Mouse (Mus musculus) ovary, postnatal 14 days (tissue): ENCODE measurements around the gene Arap1.

Source experiments
- DNase-seq: peaks from one replicate; pipeline ENCODE4 v3.0.0; 2022; ENCODE audit warnings: low spot score

The Arap1 gene

DNA sequence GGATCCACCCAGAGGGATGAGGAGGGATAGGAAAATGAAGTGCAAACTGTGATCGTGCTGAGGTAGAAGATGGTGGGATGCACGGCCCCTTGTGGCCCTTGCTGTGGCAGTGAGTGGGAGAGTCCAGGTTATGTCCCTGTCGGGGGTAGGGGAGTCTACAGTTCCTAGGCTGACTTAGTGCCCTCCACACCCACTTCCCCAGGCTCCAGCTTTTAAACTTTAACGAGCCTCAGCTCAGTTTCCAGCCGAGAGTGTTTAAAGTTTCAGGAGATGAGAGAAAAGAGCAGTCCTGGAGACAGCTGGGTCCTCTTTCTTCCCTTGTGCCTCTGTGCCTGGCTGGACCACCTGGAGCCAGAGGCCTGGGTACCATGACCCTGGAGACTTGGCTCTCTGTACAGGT lies 20.6 kb upstream of the Arap1 start:
- no peak for DNase-seq

DNA sequence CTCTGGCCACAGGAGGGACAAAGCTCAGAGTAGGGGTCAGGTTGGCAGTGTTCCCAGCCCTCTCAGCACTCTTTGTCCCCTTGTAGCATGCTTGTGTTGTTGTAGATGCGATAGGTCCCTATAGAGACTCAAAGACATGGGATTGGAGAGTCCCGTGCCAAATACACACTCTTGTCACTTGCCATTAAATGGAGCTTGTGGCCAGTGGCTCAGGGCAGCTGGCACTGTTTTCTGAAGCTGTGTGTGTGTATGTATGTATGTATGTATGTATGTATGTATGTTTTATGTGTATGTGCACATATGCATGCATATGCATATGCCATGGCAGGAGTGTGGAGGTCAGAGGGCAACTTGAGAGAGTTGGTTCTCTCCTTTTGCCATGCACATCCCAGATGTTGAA lies 20.1 kb upstream of the Arap1 start:
- DNase-seq, result no peak

DNA sequence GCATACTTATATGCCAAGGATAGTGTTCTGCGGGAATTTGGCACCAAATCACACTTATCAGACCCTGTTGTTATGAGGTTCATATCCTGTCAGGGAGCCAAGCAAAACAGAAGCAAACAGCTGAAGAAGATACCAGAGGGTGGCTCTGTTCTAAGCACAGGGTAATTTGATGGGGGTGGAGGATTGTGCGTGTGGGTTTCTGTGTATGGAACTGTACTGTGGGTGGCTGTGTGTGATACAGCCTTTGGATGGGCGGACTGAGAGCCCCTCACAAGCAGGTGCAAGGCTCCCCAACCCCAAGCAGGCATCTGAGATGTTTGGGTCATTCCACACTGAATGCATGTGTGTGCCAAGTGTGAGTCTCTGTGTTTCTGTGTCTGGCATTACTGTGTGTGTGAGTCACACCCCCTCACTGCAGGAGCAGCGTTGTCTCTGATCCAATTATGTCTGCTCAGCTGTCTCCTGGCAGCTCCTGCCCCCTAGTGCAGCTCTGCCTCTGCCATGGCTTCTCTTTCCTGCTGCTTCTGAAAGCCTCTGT lies 19.2 kb upstream of the Arap1 start:
- no peak for DNase-seq

DNA sequence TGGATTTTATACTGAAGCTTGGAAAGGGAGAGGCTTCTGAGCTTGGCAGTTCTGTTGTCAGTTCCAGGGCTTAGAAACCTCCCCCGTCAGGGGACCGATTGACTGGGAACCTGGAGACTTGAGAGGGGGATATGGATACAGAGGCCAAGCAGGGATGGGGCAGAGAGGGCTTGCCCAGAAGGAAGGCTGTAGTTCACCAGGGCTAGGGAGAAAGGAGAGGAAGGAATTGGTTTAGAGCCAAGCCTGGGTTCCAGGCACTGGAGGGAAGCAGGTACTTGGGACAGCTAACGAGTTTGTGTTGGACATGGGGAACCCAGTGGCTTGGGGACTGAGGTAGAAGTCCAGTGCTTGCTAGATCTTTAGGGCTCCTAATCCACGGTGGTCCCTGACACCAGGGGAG lies 18.3 kb upstream of the Arap1 start:
- no peak for DNase-seq

DNA sequence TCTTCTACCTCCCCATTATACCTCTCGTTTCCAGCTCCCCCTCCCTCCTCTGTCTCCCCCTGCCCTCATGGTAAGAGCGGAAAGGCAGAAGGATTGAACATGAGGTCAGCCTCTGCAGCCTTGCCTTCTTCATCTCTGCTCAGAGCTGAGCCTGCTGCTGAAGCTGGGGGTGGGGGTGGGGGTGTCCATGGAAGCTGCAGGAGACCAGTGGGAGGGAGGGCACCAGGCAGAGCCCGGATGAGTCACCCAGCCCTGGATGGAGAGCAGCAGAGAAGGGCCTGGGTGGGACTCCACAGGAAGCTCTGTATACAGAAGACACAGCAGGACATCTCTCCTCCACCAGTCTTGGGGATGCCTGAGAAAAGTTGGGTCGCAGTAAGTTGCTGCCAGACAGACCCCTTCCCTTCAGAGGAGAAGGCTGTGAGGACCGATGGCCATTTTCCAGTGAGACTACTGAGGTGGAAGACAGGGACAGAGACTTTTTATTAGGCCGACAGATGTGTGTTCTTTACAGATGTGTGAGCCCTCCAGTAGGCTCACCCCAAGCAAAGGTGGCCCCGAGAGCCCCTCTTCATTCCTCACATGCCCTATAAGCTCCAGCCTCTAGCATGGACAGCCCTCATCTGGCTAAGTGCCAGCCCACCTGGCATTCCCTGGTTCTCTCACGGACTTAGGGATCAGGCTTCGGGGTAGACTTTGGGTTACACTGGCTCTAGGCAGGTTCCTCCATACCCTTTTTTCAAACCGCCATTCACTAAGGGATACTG lies 17.6 kb upstream of the Arap1 start:
- DNase-seq, result no peak

DNA sequence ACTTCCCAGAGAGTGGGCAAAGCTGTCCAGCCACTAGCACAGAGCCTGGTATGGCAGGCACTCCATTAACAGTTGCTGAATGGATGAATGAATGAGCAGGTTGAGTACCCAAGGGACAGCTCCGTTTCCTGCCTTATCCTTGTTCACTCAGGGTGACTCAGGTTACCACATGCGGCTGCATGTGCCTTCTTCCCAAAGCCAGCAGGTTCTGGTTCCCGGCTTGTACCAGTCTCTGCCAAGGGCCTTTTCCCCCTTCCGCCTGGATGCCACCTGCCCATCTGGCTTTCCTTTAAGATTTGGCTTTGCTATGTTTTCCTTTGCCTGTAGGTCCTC lies 17.1 kb upstream of the Arap1 start:
- DNase-seq, result no peak

DNA sequence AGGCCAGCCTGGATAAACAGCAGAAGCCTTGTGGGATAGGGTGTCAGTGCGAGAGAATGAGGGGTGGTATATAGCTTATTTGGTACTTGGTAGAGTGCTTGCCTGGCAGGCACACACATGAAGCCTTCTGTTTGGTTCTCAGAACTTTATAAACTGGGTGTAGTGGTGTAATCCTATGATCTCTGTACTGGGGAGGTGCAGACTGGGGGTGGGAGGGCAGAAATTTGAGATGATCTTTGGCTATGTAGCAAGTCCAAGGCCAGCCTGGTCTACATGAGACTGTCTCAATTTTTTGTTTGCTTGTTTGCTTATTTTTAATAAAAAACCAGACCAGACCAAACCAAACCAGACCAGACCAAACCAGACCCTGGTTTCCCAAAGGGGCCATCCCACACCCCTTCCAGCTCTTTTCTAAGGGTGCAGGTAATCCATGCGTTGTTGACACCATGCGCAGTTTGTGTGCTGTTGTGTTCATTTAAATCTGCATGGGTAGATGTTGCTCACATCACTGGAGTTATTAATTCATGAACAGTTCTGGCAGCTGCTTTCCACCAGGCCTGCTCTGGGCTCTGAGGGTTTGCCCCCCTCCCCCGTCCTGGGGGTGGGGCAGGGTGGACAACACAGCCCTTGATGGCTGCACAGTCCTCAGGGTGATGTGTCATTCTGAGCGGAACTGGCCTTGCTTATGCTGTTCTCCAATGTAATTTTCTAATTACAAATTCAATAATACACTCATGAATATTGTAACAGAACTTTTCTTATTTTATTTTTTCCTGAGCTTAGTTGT lies 15.6 kb upstream of the Arap1 start:
- no peak for DNase-seq

DNA sequence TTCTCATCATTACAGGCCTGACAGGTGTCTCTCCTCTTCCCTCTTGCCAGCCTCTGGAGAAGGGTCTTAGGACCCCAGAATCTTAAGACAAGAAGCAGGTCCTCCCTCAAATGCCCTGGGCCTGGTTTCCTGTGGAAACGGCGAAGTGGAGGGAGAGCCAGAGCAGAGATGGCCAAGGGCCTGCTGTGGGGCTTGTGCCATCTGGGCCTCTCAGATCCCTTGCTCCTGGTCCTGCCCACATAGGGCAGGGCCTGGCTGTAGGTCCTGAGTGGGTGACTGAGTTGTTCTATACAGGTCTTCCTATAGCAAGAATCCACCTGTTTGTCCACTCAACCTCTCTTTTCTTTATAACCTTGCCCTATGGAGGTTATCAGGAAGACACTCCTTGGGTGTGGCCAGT lies 12.6 kb upstream of the Arap1 start:
- DNase-seq, result no peak

DNA sequence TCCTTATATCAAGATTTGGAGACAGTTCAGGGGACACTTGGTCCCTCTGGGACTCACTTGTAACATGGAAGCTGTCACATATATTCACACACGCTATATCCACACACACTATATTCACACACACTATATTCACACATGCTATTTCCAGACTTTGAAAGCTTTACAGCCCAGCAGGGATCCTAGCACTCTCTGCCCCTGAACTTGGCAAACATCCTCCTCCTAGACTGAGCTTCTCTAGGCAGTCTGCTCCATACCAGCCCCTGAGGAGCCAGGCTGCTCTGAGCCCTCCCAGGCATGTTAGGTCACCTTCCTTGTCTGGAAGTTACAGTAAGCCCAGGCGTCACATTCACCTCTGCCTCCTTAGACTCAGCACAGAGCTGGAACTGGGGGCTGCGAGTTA lies 11.2 kb upstream of the Arap1 start:
- DNase-seq, result no peak

DNA sequence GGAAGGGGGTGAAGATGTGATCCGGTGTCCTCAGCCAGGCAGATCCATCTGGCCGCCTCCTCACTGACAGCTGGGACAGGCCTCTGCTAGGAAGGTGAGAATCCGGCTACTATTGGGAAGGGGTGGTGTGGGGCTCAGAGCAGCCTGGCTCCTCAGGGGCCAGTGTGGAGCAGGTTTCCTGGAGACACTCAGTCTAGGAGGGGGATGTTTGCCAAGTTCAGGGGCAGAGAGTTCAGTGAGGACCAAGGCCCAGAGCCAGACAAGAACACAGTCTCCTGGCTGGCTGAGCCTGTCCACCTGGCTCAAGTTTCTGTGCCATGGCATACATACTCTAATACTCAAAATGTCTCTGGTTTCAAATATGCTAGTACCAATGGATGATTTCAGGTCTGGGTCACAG lies 10.5 kb upstream of the Arap1 start:
- no peak for DNase-seq

DNA sequence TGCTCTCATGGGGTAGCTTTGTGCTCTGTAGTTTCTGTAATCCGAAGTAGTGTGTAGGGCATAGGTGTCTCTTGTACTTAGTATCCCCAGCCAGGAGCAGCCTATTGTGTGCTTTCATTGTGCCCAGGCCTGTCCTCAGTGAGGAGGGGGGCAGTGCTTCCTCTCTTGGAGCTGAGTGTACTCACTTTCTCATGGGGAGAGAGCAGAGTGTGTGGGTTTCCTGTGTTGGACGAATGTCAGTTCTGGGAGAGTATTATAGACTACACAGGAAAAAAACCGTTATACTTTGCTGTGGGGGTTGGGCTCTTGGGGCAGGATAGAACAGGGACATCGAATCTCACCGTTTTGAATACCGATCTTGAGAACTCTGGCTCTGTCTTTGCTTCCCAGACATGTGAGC lies 6.5 kb upstream of the Arap1 start:
- no peak for DNase-seq

DNA sequence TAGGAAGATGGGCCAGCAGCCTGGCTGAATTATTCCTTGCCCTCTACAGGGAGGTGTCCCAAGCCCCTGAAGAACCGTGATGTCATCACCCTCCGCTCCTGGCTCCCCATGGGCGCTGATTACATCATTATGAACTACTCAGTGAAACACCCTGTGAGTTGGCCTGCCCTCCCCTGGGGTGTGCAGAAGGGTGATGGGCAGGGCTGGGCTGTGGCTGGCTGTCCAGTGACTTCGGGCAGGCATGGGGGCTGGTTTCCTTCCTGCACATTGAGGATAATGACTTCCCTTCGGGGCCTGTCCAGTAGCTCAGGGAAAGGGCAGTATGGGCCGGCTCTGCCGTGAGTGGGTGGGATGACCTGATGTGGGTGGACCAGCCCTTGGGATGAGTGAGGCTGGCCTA lies 4.7 kb upstream of the Arap1 start:
- DNase-seq, result no peak

DNA sequence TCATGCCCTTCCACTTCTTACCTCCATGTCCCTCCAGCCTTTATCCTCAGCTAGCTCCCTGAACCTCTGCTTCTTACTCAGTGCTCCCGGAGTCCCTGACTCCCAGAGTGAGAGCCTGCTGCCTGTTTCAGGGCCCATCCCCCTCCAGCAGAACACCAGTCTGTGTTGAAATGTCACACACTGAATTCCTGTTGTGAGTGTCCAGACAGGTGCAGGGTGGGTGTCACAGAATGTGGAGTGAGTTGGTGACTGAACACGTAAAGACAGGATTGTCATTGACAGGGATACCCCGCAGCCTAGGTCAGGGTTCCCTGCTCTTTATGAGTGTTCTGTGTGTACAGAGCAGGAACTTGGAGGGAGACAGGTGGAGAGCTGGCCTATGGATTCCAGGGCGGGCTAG lies 3.0 kb upstream of the Arap1 start:
- DNase-seq, result no peak

DNA sequence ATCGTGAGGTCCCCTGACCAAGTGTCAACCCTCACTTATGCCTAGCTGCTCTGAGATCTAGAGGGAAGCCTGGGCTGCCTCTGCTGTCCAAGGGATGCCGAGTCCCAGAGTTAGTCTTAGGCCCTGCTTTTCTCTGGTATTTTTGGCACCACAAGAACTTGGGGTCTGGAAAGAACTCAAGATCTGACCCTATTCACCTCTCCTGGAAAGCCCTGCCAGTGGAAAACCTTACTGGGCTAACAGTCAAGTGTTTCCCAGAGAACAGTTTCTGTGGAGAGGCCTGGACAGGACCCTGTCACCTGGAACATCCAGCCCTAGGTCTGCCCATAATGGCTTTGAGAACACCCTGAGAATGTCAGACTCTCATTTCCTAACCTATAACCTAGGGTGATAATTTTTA lies 876 bp upstream of the Arap1 start:
- no peak for DNase-seq

DNA sequence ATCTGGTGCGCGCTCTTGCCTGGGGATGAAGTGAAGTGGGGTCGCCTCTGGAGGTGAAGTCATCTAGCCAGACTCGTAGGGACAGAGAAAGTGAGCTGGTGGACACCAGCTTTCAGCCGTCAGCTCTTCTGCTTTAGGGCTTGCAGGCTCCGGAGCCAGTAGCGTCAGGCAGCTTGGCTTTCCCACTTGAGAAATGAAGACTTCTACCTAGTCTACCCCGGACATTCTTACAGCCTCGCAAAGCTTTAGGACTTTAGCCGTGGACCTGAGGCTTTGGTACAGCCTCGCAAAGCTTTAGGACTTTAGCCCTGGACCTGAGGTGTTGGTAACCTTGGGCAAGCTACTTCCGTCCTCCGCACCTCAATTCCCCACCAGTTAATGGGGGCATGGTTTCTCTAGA lies 445 bp downstream of the Arap1 start:
- no peak for DNase-seq

DNA sequence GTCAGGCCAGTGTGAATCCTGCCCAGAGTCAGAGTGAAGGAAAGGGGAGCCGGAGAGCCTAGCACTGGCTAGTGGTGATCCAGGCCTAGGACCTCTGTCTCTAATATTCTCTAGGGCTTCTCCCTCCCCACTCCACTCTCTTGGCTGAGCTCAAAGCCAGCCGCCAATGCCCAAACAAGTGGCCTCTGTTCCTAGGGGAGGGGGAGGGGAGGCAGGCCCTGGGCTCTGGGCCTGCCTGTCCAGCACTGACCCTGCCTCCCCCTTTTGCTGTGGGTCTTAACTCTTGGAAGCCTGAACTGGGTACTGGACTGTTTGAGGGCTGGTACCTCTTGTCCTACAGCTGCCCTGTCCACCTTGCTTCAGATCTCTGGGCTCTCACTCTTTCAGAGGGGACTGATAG lies 2.0 kb downstream of the Arap1 start:
- no peak for DNase-seq

DNA sequence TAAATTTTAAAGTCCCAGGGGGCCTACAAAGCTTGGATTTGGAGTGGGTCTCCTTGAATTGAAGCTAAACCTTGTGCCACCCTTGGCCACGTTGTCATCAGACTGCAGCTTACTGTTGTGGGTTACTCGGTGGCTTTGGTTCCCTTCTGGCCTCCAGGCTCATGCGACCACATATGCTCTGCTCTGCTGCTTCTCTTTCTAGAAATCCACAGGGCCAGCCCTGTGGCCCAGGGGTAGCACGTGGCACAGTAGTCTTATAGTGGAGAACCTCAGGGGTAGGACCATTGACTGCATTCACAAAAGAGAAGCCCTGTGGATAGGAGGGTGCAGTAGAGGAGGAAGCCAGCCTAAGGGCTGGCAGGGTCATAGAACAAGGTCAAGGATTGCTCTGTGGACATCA lies 4.5 kb downstream of the Arap1 start:
- DNase-seq, result no peak

DNA sequence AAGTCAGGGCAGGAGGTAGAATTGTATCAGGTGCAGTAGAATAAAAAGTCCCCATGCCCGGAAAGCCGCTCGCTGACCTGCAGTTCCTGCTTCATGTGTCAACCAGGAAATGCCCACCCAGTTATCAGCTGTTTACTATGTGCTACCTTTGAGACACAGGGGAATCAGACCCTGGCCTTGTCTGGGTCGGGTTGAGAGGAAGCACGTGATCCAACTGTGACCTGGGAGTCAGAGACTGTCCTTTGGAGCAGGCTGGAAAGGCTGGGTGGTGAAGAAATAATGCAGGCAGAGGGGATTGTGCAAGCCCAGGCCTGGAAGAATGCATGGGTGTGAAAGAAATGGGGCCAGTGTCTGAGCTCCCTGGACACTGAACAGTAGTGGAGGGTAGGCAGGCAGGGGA lies 6.6 kb downstream of the Arap1 start:
- DNase-seq, result no peak

DNA sequence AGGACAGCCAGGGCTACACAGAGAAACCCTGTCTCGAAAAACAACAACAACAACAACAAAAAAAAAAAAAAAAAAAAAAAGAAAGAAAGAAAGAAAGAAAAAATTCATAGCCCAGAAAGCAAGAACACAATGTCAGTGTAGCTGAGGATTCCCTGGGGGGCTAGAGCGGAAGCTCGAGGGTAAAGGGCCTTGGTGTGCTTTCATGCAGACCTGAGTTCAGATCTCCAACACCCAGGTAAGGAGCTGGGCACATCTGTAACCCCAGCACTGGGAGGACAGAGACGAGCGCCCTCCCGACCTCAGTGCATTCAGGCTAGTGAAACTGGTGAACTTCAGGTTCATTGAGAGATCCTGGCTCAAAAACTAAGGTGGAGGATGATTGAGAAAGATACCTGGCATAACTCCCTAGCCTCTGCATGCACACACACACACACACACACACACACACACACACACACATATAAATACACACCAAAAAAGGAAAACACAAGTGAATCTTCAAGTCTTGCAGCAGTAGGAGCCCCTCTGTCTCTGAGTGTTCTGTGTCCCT lies 7.8 kb downstream of the Arap1 start:
- no peak for DNase-seq

DNA sequence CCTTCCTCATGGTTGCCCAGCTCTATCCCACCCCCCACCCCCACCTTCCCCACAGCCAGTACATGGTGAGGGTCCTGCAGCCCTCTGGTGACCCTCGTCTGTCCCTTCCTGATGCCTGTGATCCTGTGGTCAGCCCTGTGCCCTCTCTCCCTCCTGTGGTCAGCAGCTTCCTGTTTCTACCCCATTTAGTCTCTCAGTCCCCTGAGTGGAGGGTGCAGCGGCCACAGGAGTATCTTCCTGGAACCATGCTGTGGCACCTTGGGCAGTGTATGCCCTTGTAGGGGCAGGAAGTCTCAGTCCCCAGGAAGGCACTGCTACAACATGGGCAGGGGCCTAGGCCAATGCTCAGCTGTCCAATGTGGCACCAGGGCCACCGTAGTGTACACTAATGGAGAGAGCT lies 9.0 kb downstream of the Arap1 start:
- no peak for DNase-seq

DNA sequence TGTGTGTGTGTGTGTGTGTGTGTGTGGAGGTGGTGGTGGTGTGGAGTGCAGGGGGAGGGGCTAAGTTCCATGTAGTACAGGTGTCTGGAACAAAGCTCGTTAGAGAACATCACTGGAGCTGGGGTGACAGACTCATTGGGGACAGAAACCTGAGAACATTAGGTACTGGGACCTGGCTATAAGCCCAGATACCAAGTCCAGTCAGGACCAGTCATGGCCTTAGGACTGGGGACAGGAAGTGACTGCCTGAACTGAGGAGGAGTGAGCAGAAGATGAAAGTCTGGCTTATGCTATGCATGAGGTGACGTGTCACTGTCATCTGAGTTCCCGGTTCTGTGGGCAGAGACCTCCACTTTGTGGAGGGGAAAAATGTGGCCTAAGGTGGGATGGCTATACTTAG lies 12.5 kb downstream of the Arap1 start:
- no peak for DNase-seq

DNA sequence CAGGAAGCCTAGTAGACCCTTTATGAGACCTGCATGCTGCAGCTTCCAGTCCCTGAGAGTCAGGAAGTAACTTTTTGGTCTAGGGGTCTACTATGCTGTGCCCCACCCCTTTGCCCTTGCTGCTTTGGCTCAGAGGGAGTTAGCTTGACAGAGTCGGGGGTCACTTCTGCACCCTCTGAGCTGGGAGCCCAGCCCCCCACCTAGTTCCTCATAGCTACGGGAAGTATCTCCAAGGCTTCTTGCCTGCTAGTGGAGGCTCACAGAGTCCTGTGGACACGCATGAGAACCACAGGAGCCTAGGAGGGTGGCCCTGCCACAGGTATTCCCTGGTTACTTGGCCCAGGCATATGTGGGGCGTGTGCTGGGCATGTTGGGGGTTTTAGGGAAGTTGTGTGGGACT lies 13.2 kb downstream of the Arap1 start:
- no peak for DNase-seq

DNA sequence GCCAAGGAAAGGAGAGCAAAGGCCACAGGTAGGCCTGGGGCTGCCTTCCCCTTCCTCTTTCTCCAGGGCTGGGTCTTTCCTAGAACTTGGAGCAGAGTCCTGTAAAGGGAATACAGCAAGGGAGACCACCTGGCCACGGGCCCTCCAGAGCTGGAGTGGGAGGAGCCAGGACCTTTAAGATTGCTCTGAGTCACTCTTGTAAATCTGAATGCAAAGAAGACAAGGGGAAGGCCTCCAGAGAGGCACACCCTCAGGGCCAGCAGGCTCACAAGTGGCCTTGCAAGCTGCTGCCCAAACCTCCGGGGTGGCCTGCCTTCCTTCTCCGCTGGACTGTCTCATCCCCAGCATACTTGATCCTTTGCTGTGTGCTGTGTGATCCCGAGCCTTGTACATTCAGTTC lies 13.9 kb downstream of the Arap1 start:
- no peak for DNase-seq

DNA sequence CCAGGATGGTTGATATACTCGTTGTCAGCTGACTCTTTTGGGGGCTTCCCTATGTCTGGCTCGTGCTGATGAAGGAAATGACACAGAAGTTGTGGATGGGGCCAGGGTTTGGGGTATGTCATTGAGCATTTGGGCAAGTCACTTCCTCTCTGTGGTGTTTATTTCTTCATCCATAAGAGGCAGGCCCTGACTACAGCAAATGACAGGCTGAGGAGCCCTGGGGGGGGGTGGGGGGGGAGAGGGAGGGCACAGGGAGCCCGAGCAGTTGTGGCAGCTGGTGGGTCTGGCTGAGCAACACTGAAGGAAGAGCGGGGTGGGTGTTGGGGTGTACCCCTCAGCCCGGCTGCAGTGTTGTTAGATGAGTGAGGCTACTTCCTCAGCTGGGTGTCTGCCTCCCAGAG lies 14.9 kb downstream of the Arap1 start:
- no peak for DNase-seq
